Mouse (Mus musculus) bone marrow, adult 2 months (tissue): Measurements from ENCODE around the gene Wif1.

ENCODE experiments used
- CTCF ChIP-seq: fragments of 200-500 bp; IDR thresholded peaks from 2 replicates; pipeline ENCODE4 v1.5.1; 2011; ENCODE audit warnings: low read length, control low read depth; ENCODE audit not compliant: control insufficient read depth, insufficient read depth
- POLR2A ChIP-seq: fragments of 200-500 bp; IDR thresholded peaks from 2 replicates; pipeline ENCODE4 v1.6.1; 2011; ENCODE audit warnings: low read depth, mild to moderate bottlenecking, control low read depth, low read length, borderline replicate concordance; ENCODE audit not compliant: control insufficient read depth

GRCm38 (mm10) chr10:121011496-121011895 lies 22.3 kb upstream of the Wif1 start:
- no peak for TF ChIP-seq POLR2A
- no peak for TF ChIP-seq CTCF
